Mouse (Mus musculus) ovary, postnatal 14 days (tissue): Measurements from ENCODE around the gene Mypn.
A peak's percentile ranks its signal among the peaks of the same experiment; 100 is the strongest.

Experiments used
- DNase-seq: peaks from one replicate; pipeline ENCODE4 v3.0.0; 2022; ENCODE audit warnings: low spot score

Mypn gene

GRCm38 (mm10) chr10:63154726-63155125, 49.0 kb downstream of the Mypn start:
- no peak for DNase-seq

- no peak for DNase-seq
These were observed 49.5 kb downstream of the Mypn start for GRCm38 (mm10) chr10:63154226-63154625.

GRCm38 (mm10) chr10:63153563-63153962, 50.2 kb downstream of the Mypn start:
- DNase-seq, result peak; percentile 79

GRCm38 (mm10) chr10:63152358-63152757, 51.4 kb downstream of the Mypn start:
- DNase-seq, result no peak

GRCm38 (mm10) chr10:63142660-63143059, 61.1 kb downstream of the Mypn start:
- DNase-seq, result no peak

- DNase-seq, result no peak
These were observed 67.3 kb downstream of the Mypn start for GRCm38 (mm10) chr10:63136436-63136835.

GRCm38 (mm10) chr10:63135680-63136079, 68.1 kb downstream of the Mypn start:
- DNase-seq, result no peak

GRCm38 (mm10) chr10:63133326-63133725, 70.4 kb downstream of the Mypn start:
- DNase-seq, result no peak

- no peak for DNase-seq
These were observed 71.4 kb downstream of the Mypn start for GRCm38 (mm10) chr10:63132356-63132755.

GRCm38 (mm10) chr10:63130500-63130899, 73.3 kb downstream of the Mypn start:
- no peak for DNase-seq

GRCm38 (mm10) chr10:63128256-63128655, 75.5 kb downstream of the Mypn start:
- DNase-seq, result no peak

- no peak for DNase-seq
These were observed 76.6 kb downstream of the Mypn start for GRCm38 (mm10) chr10:63127156-63127555.

- no peak for DNase-seq
These were observed 77.6 kb downstream of the Mypn start for GRCm38 (mm10) chr10:63126116-63126515.

GRCm38 (mm10) chr10:63125343-63125742, 78.4 kb downstream of the Mypn start:
- DNase-seq, result no peak

- DNase-seq, result no peak
These were observed 79.7 kb downstream of the Mypn start for GRCm38 (mm10) chr10:63124016-63124415.

GRCm38 (mm10) chr10:63123141-63123540, 80.6 kb downstream of the Mypn start:
- DNase-seq, result no peak

GRCm38 (mm10) chr10:63122516-63122915, 81.2 kb downstream of the Mypn start:
- DNase-seq, result no peak

- DNase-seq, result no peak
These were observed 81.8 kb downstream of the Mypn start for GRCm38 (mm10) chr10:63121961-63122360.

GRCm38 (mm10) chr10:63119916-63120315, 83.8 kb downstream of the Mypn start:
- DNase-seq, result no peak

GRCm38 (mm10) chr10:63117583-63117982, 86.2 kb downstream of the Mypn start:
- DNase-seq, result no peak

- DNase-seq, result no peak
These were observed 87.4 kb downstream of the Mypn start for GRCm38 (mm10) chr10:63116376-63116775.

GRCm38 (mm10) chr10:63115881-63116280, 87.9 kb downstream of the Mypn start:
- no peak for DNase-seq

GRCm38 (mm10) chr10:63113716-63114360, 89.9 kb downstream of the Mypn start:
- no peak for DNase-seq

GRCm38 (mm10) chr10:63113027-63113604, 90.6 kb downstream of the Mypn start:
- no peak for DNase-seq
